Mouse (Mus musculus): ENCODE data around the gene Amotl1.

DNA sequence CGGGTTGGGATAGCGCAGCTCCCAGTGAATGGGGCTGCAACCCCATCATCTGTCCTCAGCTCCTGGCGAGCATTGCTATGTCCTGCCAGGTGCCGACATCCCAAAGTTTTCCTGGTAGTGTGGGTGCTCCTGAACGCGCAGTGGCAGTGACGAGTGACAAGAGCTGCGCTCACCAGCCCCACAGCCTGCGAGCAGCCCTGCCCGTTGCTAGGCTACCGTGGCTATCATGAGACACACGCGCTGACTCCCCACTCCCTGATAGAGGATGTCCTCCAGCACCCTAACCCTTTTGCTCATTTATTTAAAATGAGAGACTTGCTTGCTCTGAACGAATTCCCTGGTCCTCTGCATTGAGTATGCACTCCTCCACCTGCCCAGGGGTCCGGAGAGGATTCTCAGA is 10.7 kb downstream of the Amotl1 start:
- TF ChIP-seq POLR2A (IDR thresholded peaks at IDR 0.05; ENCODE audit: insufficient read depth, low read depth, low read length) (no peak), CTCF (IDR thresholded peaks at IDR 0.05; ENCODE audit: insufficient read depth, low read depth, low read length) (no peak)
